Mouse (Mus musculus): Measurements from ENCODE around the gene Otub2. TPM values are rescaled to one million over a fixed set of nuclear protein-coding genes. Genes with fewer than 3 reads are reported as not detected.

Gene Otub2
- polyA plus RNA-seq, 1 experiment from 2014 or later, result 11.2 TPM

GRCm38 (mm10) chr12:103353538-103353937, 34.9 kb upstream of the Otub2 start:
- Histone ChIP-seq H3K4me1 (ENCODE audit: control insufficient read depth, insufficient read depth, low read length) (no peaks in the 10 kb centered on the region), H3K4me2 (ENCODE audit: low read depth, severe bottlenecking) (no peak overlapping the region), H3K4me3 (ENCODE audit: low read depth, low read length) (no peak overlapping the region), H3K9me3 (ENCODE audit: control insufficient read depth, low read length) (no peaks in the 10 kb centered on the region), H3K36me3 (ENCODE audit: control insufficient read depth, insufficient read depth, low read length) (no peaks in the 10 kb centered on the region), H3K9ac (ENCODE audit: low read length) (no peak overlapping the region), H3K27me3 (ENCODE audit: control insufficient read depth, insufficient read depth, low read length) (no peaks in the 10 kb centered on the region), H3K27ac (replicated peaks; ENCODE audit: low read depth, low read length) (no peak overlapping the region)
- DNase-seq (ENCODE audit: low spot score) (peak; percentile 45), ATAC-seq (ENCODE audit: insufficient number of reproducible peaks, low FRiP score, low TSS enrichment, low read depth) (no peak)
- 14% methylated on average over 5 of the region's 5 CpGs for WGBS

DNA sequence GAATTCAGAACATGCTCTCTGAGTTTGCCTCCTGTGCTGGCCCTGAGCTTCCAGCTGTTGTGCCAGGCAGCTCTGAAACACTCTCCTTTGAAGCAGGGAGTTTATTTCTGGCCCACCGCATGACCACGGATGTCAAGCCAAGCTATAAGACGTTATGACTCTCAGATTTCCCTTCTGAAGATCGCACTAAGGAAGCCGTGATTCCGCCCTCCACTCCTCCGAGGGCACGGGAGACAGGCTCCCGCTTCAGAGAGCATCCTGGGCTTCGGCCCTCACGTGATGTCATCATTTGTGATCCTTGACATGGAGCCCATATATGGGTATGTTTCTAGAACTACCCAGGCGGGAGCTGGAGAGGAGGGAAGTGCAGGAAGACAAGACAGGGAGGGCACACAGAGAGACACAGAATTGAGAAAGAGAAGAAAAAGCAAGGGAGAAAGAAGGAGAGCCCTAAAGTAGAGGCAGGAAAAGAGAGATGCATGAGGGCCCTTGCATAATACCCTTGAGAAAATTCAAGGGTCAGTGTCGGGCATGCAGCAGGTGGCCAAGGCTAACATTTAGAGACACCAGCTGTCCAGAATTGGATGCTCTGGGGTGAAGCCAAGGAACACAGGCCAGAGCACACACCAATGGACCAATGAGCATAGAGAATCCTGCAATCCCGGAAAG, 32.6 kb upstream of the Otub2 start, which contains the start of gene Asb2:
Gene Asb2, minus strand, starts transcription at position 256 of the 669 bp plus-strand sequence.
- Histone ChIP-seq H3K4me3 (ENCODE audit: low read depth, low read length) (no peak within 1 kb of the TSS), H3K4me1 (ENCODE audit: control insufficient read depth, insufficient read depth, low read length) (no peaks in the 10 kb centered on the region), H3K9ac (ENCODE audit: low read length) (no peak within 1 kb of the TSS), H3K27me3 (ENCODE audit: control insufficient read depth, insufficient read depth, low read length) (no peaks in the 10 kb centered on the region), H3K4me2 (ENCODE audit: low read depth, severe bottlenecking) (no peak within 1 kb of the TSS), H3K36me3 (ENCODE audit: control insufficient read depth, insufficient read depth, low read length) (no peaks in the 10 kb centered on the region), H3K9me3 (ENCODE audit: control insufficient read depth, low read length) (no peaks in the 10 kb centered on the region), H3K27ac (replicated peaks; ENCODE audit: low read depth, low read length) (no peak within 1 kb of the TSS)
- ATAC-seq (ENCODE audit: insufficient number of reproducible peaks, low FRiP score, low TSS enrichment, low read depth) (no peak), DNase-seq (ENCODE audit: low spot score) (no peak)
- WGBS, result 82% methylated on average over 14 of the region's 14 CpGs

GRCm38 (mm10) chr12:103356415-103356748, 32.1 kb upstream of the Otub2 start:
- Histone ChIP-seq H3K27me3 (ENCODE audit: control insufficient read depth, insufficient read depth, low read length) (no peaks in the 10 kb centered on the region), H3K9me3 (ENCODE audit: control insufficient read depth, low read length) (no peaks in the 10 kb centered on the region), H3K4me2 (ENCODE audit: low read depth, severe bottlenecking) (no peak overlapping the region), H3K4me1 (ENCODE audit: control insufficient read depth, insufficient read depth, low read length) (no peaks in the 10 kb centered on the region), H3K4me3 (ENCODE audit: low read depth, low read length) (no peak overlapping the region), H3K27ac (replicated peaks; ENCODE audit: low read depth, low read length) (no peak overlapping the region), H3K9ac (ENCODE audit: low read length) (no peak overlapping the region), H3K36me3 (ENCODE audit: control insufficient read depth, insufficient read depth, low read length) (no peaks in the 10 kb centered on the region)
- no peak for ATAC-seq (ENCODE audit: insufficient number of reproducible peaks, low FRiP score, low TSS enrichment, low read depth)
- DNase-seq (ENCODE audit: low spot score), result no peak
- WGBS, result 90% methylated on average over 4 of the region's 4 CpGs

DNA sequence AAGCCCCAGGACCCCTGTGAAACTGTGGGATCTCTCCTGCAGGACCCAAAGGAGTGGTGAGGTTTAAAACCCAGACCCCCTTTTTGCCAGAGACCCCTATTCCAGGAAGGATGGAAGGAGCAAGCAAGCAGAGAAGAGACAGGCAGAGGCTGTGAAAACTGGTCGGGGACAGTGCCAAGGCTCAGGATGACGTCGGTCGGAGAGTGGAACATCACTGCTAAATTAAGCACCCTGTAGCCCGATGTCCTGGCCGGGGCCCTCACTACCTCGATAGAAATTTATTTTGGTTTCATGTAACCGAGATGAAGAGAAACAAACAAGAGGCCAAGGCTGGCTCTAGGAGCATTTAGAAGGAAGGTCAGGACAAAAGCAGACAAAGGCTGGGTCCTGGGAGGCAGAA, 30.3 kb upstream of the Otub2 start:
- no peaks in the 10 kb centered on the region for H3K36me3 ChIP-seq (ENCODE audit: control insufficient read depth, insufficient read depth, low read length)
- 81% methylated on average over 8 of the region's 8 CpGs for WGBS
- no peaks in the 10 kb centered on the region for H3K4me1 ChIP-seq (ENCODE audit: control insufficient read depth, insufficient read depth, low read length)
- no peaks in the 10 kb centered on the region for H3K27me3 ChIP-seq (ENCODE audit: control insufficient read depth, insufficient read depth, low read length)
- ATAC-seq (ENCODE audit: insufficient number of reproducible peaks, low FRiP score, low TSS enrichment, low read depth), result no peak
- no peak overlapping the region for H3K27ac ChIP-seq (replicated peaks; ENCODE audit: low read depth, low read length)
- H3K4me3 ChIP-seq (ENCODE audit: low read depth, low read length), result no peak overlapping the region
- no peaks in the 10 kb centered on the region for H3K9me3 ChIP-seq (ENCODE audit: control insufficient read depth, low read length)
- no peak overlapping the region for H3K9ac ChIP-seq (ENCODE audit: low read length)
- no peak overlapping the region for H3K4me2 ChIP-seq (ENCODE audit: low read depth, severe bottlenecking)
- no peak for DNase-seq (ENCODE audit: low spot score)

DNA sequence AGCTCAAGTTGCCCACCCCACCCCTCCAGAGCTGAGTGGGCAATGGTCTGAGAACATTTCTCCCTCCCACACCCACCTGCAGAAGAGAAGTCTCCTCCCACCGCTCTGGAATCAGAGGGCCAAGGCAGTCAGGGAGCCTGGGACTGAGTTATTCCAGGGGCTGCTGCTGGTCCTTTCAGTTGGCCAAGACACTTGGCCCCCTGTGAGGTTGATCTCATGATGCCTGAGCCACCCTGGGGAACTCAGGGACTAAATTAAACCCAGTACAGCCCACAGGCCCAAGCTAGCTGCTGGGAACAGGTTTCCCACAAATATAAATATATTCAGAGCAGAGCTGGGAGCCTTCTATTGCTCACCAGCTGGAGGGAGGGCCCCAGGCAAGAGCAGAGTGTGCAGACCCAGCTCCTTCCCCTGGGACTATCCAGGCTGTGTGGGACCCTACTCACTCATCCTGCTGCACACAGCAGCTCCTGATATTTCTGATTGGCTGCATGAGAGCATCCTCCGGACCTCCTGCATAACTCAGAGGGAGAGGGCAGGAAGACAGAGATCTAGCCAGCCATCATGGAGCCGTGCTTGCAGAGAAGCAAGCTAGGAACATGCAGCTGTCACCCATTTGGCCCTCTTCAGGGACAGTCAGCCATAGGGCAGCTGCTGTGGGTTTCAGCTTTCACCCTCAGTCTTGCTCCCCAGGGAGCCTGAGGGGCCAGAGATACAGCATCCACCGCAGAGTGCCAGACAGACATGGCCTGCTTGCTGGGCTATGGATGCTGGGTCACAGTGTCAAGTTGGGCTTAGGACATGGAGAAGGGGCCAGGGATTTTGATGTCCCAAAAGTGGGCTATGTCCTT, 29.3 kb upstream of the Otub2 start:
- ATAC-seq (ENCODE audit: insufficient number of reproducible peaks, low FRiP score, low TSS enrichment, low read depth) (no peak), DNase-seq (ENCODE audit: low spot score) (no peak)
- Histone ChIP-seq H3K4me3 (ENCODE audit: low read depth, low read length) (no peak overlapping the region), H3K9me3 (ENCODE audit: control insufficient read depth, low read length) (no peaks in the 10 kb centered on the region), H3K4me2 (ENCODE audit: low read depth, severe bottlenecking) (no peak overlapping the region), H3K36me3 (ENCODE audit: control insufficient read depth, insufficient read depth, low read length) (no peaks in the 10 kb centered on the region), H3K9ac (ENCODE audit: low read length) (no peak overlapping the region), H3K27ac (replicated peaks; ENCODE audit: low read depth, low read length) (no peak overlapping the region), H3K4me1 (ENCODE audit: control insufficient read depth, insufficient read depth, low read length) (no peaks in the 10 kb centered on the region), H3K27me3 (ENCODE audit: control insufficient read depth, insufficient read depth, low read length) (no peaks in the 10 kb centered on the region)
- WGBS, result 46% methylated on average over 4 of the region's 4 CpGs

DNA sequence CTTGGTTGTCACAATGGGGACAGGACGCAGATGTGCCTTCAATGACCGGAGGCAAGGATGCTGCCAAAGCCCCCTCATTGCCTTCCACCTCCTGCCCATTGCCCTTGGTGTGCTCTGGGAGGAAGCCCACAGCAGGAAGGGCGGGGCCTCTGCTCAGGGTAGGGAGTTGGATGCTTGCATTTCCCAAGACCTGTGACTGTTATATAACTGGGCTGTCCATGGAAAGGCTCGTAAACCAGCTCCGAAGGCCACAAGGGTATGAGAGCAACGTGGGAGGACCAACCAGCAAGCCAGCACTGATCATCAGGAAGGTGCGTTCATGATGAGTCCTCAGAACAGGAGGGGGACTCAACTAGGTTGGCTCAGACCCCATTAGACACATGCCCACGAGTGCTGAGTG, 27.7 kb upstream of the Otub2 start:
- Histone ChIP-seq H3K9ac (ENCODE audit: low read length) (no peak overlapping the region), H3K27me3 (ENCODE audit: control insufficient read depth, insufficient read depth, low read length) (no peaks in the 10 kb centered on the region), H3K4me2 (ENCODE audit: low read depth, severe bottlenecking) (no peak overlapping the region), H3K4me1 (ENCODE audit: control insufficient read depth, insufficient read depth, low read length) (no peaks in the 10 kb centered on the region), H3K4me3 (ENCODE audit: low read depth, low read length) (no peak overlapping the region), H3K9me3 (ENCODE audit: control insufficient read depth, low read length) (no peaks in the 10 kb centered on the region), H3K27ac (replicated peaks; ENCODE audit: low read depth, low read length) (no peak overlapping the region), H3K36me3 (ENCODE audit: control insufficient read depth, insufficient read depth, low read length) (no peaks in the 10 kb centered on the region)
- 83% methylated on average over 8 of the region's 8 CpGs for WGBS
- ATAC-seq (ENCODE audit: insufficient number of reproducible peaks, low FRiP score, low TSS enrichment, low read depth), result no peak
- no peak for DNase-seq (ENCODE audit: low spot score)

GRCm38 (mm10) chr12:103361539-103362307, 26.8 kb upstream of the Otub2 start:
- Histone ChIP-seq H3K27ac (replicated peaks; ENCODE audit: low read depth, low read length) (no peak overlapping the region), H3K27me3 (ENCODE audit: control insufficient read depth, insufficient read depth, low read length) (no peaks in the 10 kb centered on the region), H3K4me3 (ENCODE audit: low read depth, low read length) (no peak overlapping the region), H3K9me3 (ENCODE audit: control insufficient read depth, low read length) (no peaks in the 10 kb centered on the region), H3K9ac (ENCODE audit: low read length) (no peak overlapping the region), H3K4me2 (ENCODE audit: low read depth, severe bottlenecking) (no peak overlapping the region), H3K4me1 (ENCODE audit: control insufficient read depth, insufficient read depth, low read length) (no peaks in the 10 kb centered on the region), H3K36me3 (ENCODE audit: control insufficient read depth, insufficient read depth, low read length) (no peaks in the 10 kb centered on the region)
- WGBS, result 84% methylated on average over 17 of the region's 17 CpGs
- no peak for DNase-seq (ENCODE audit: low spot score)
- no peak for ATAC-seq (ENCODE audit: insufficient number of reproducible peaks, low FRiP score, low TSS enrichment, low read depth)

DNA sequence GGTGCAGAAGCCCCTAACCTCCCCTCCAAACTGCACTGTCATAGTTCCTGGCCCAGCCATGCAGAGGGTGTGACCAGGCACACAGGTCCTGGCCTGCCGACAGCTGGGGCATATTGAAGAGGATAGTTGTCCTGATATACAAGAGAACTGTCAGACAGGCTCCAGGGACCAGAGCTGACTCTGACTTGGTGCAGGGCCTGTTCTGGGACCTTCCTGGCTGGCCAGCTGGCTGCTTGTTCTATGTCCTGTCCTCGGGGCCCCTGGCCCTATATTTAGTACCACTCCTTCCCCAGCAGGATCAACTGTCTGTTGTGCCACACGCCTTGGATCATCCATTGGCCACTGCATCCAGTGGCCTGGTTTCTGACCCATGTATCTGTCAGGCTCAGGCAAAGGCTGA, 26.1 kb upstream of the Otub2 start:
- no peak for DNase-seq (ENCODE audit: low spot score)
- Histone ChIP-seq H3K27me3 (ENCODE audit: control insufficient read depth, insufficient read depth, low read length) (no peaks in the 10 kb centered on the region), H3K27ac (replicated peaks; ENCODE audit: low read depth, low read length) (no peak overlapping the region), H3K4me2 (ENCODE audit: low read depth, severe bottlenecking) (no peak overlapping the region), H3K4me3 (ENCODE audit: low read depth, low read length) (no peak overlapping the region), H3K36me3 (ENCODE audit: control insufficient read depth, insufficient read depth, low read length) (no peaks in the 10 kb centered on the region), H3K9me3 (ENCODE audit: control insufficient read depth, low read length) (no peaks in the 10 kb centered on the region), H3K4me1 (ENCODE audit: control insufficient read depth, insufficient read depth, low read length) (no peaks in the 10 kb centered on the region), H3K9ac (ENCODE audit: low read length) (no peak overlapping the region)
- 81% methylated on average over 3 of the region's 3 CpGs for WGBS
- no peak for ATAC-seq (ENCODE audit: insufficient number of reproducible peaks, low FRiP score, low TSS enrichment, low read depth)
